Mouse (Mus musculus) lung, postnatal 25 days (tissue): ENCODE results near the gene 2200002J24Rik.
A peak's percentile ranks its signal among the peaks of the same experiment; 100 is the strongest.

Experiments
- DNase-seq: peaks from one replicate; pipeline ENCODE4 v3.0.0; 2022; ENCODE audit warnings: low spot score

The 2200002J24Rik gene

DNA sequence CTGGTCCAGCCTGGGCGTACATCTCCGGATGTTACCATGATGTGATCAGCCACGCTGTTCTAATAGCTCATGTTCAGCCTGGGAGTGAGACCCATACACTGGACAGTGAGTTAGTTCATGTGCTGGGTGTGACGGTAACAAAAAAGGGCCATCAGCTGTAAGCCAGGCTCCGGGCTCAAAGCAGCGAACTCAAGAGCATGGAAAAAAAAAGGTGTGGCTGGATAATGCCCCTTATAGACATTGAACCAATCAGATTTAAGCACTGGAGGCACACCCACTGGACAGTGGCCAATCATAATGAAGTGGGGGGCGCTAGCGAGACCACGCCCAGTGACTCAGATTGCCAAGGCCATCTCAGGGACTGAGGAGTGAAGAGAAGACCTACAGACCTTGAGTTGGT, at the start of gene 2200002J24Rik:
TSS of gene 2200002J24Rik (plus strand) at position 338 of the 400 bp plus-strand sequence.
- no peak for DNase-seq

DNA sequence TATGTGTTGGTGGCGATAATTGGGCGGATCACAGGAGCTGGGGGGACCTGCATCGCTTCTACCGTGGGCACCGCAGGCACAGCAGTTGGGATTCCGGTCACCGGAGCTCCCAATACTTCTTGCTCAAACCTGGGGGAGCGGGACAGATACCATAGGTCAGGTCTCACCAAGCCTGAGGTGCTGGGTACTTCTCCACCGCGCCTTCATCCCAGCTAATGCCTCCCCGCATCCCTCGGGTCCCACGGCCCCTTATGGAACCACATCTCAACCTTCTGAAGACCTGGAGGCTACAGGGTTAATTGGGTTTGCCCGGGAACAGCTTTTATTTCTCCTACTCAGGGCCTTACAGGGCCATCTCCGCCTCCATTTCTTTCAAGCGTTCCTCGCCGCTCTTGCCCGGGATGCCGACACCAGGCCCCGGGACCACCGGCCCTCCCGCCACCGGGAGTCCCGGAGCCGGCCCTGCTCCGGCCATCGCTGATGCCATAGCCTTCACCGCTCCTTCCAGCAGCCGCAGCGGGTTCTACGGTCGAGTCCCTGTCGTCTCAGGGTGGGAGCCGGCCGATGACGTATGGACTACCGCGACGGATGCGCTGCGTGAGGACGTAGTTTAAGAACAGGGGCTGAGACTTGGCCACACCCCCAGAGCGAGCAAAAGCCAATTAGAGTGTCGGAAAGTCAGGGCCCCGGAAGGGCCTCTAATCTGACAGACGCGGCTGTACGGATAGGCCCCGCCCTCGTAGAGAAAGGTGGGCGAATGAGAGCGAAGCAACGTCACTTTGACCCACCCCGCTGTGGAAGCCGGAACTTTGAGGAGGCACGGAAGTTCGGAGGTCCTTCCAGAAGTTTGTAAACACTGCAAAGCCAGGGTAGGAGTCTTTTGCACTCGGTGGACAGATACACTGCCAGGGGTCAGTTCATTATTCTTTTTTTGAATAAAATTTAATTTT, 48.9 kb upstream of the 2200002J24Rik start, which contains the start of gene Rbm42:
TSS of gene Rbm42 (minus strand) at position 727 of the 950 bp plus-strand sequence.
- DNase-seq, result peak; percentile 100

DNA sequence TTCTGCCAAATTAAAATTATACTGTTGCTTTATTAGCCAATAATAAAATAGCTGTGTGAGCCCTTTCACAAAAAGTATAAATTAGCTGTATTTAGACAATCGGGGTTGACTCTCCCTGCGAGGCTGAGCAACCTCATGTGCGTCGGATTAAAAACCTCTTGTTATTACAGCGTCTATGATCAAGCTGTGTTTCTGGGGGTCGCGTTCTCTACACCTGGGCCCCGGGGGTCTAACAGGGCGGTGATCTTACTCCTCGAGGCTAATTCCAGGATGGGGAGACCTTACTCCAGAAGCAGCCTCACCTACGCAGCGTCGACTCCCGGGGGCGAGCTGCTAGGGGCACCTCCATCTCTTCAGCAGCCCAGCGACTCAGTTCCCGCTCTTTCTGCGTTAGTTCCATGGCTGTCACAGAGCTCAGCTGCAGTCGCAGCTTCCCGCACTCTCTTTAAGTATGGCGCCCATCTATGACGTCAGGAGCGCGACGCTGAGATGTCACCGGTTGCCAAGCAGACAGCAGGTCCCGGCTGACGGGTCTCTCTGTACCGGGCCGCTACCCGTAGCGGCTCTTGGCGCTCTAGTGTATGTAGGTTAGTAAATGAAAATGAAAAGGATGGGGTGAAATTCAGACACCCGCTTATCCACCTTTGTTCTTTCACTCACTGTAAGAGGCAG, 34.1 kb upstream of the 2200002J24Rik start, which contains the start of gene Haus5:
TSS of gene Haus5 (minus strand) at position 466 of the 672 bp plus-strand sequence.
- peak; percentile 92 for DNase-seq

DNA sequence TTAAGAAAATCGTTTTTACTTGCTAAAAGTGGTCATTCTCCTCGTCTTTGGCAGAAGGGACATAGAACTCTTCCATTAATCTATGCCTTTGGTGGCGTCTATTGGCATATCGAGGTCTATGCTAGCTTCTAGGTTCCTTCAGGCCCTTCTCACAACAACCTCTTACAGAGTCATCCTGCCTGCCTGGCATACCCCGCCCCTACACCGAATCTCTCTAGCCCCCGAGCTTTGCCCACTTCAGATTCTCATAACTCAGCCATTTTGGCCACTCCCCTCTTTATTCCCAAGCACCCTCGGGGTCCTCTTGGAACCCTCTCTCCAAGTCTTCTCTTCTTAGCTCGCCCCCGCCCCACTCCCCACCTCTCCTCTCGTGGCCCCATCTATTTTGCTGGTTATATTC, 33.4 kb upstream of the 2200002J24Rik start:
- no peak for DNase-seq

DNA sequence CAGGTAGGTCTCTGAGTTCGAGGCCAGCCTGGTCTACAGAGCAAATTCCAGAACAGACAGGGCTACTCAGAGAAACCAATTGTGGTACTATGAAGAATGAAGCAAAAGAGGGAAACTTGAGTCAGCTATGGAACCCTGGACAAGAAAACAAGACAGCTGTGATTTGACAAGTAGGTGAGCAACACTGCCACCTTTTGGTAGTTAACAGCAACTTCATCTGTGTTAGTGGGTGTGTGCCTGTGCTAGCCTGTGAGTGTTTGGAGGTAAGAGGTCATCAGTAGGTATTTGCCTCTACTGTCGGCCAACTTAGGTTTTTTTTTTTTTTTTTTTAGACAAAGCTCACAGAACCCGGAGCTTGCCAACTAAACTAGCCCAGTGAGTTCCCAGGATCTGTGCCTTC, 29.5 kb upstream of the 2200002J24Rik start:
- DNase-seq, result peak; percentile 24

DNA sequence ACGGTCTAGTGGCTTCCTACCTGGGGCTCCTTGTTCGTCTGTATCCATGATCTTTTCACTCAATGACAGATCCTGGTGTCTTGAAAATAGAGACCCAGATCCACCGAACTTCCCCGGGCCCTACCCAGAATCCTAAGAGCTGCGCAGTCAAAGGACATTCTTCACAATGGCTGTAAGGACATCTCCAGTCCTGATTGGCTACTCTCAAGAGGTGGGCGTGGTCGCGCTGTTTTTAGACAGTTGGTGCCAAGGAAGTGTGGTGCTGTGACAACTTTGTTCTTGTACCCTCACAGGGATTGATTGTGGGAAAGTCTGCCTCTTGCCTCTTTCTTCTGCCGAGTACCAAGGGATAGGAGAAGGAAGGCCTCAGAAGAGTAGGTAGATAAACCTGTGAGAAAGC, 27.2 kb upstream of the 2200002J24Rik start, which contains the start of gene Pmis2:
TSS of gene Pmis2 (minus strand) at position 126 of the 400 bp plus-strand sequence.
- no peak for DNase-seq

DNA sequence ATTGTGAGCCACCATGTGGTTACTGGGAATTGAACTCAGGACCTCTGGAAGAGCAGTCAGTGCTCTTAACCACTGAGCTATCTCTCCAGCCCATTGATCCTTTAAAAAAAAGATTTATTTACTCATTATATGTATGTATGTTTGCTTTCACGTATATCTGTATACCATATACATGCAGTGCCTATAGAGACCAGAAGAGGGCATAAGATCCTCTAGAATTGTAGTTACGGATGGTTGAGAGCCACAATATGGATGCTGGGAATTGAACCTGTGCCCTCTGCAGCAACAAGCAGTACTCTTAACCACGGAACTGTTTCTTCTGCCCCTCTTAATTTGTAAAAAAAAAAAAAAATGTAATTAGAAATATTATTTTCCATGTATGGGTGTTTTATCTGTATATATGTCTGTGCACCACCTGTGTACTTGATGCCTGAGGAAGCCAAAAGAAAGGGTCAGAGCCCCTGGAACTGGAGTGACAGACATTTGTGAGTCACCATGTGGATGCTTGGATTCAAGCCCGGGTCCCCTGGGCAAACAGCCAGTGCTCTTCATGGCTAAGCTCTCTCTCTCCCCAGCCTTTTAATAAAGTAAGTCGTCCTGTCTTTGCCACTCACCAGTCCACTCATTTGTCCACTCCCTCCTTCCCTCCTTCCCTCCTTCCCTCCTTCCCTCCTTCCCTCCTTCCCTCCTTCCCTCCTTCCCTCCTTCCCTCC, 20.3 kb upstream of the 2200002J24Rik start:
- no peak for DNase-seq

DNA sequence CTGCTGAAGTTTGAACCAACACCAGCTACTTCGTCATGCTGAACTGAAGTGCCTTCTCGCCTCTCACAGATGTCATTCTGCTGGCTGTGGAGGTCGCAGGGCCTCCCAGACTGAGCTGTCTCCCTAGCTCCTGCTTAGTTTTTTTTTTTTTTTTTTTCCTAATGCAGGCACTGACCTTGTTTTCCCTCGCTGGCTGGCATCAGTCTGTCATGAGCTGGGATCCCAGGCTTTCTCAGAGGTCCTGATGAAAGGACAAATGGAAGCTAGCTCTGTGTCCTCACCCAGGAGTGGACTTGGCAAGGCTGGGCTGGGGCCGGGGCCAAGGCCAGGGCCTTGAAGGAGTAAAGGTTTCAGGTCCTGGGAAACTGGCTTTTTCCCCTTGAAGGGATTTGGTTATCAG, 16.8 kb upstream of the 2200002J24Rik start:
- no peak for DNase-seq

DNA sequence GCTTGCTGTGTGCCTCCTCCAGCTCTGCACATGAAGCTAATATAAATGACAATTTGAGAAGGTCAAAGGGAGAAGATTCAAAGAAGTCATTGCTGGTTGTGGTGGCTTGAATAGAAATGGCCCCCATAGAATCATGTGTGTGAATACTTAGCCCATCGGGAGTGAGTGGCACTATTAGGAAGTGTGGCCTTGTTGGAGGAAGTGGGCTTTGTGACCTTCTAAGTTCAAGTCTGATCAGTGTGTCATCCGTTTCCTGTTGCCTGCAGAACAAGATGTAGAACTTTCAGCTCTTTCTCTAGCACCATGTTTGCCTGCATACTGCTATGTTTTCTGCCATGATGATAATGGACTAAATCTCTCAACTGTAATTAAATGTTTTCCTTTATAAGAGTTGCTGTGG, 15.3 kb upstream of the 2200002J24Rik start:
- no peak for DNase-seq

DNA sequence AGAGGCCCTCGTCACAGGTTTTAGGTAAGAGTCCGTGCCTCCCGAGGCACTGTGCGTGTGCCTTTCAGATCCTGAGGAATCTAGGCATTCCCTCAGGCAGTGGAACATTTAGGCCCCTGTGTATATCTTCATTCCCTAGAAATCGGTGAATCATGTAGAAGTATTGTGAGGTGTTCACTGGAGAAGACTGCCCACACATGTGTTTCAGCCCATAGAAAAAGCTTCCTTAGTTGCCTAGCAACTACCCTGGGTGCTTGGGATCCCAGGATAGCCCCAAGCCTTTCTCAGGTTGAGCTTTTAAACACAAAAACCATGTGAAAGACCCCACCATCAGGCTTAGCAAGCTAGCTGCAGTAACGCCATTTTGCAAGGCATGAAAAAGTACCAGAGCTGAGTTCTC, 10.4 kb upstream of the 2200002J24Rik start:
- no peak for DNase-seq

DNA sequence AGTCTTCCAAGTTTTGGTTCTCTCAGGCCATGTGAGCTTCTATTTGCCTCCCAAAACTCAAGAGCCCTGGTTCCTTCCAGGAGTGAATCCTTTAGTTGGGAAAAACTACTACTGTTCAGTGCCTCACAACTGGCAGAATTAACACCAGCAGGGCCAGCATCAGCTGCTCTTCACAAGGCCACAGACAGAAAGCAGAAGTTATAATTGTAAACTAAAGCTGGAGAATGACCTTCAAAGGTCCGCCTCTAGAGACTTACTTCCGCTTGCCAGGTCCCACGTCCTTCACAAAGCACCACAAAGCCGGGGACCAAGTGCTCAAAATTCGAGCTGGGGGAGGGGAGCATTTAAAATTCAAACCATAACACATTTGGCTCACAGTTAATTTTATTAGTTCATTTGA, 625 bp upstream of the 2200002J24Rik start:
- peak; percentile 21 for DNase-seq

DNA sequence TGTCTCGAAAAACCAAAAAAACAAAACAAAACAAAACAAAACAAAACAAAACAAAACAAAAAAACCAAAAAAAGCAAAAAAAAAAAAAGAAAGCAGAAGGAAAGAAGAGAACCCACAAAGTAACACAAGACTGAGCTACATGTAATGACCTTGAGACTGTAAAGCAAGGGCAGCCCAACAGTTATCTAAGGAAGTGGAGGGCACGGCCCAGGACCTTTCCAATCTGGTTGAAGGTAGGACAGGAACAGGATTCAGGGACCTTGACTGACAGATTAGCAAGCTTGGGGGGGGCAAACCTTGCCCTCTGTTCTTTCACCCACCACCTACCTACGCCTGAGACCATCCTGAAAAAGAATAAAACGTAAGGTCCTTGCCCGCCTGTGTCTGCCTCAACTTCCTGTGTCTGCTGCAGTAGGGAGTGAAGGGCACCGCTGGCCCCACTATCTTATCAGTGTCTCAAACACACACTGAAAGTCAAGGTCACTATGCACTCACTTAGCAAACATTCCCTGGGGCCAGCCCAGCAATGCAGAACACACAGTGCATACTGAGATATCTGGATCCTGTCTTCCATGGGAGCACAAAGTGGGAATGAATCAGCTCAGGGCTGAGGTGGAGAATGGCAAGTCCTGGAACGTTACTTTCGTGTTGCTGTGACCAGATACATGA, 7.6 kb downstream of the 2200002J24Rik start:
- DNase-seq, result no peak

DNA sequence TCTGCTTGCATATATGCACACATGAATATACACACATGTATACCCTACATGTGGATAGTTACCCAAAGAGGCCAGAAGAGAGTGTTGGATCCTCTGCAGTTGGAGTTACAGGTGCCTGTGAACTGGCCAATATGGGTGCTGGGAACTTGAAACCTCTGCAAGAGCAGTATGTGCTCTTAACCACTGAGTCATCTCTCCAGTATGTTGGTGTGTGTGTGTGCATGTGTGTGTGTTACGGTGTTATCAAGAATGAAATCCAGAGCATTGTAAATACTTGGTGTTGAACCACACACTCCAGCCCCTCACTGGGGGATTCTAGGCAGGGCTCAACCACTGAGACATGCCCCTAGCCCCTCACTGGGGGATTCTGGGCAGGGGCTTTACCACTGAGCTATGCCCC, 8.7 kb downstream of the 2200002J24Rik start:
- DNase-seq, result no peak

DNA sequence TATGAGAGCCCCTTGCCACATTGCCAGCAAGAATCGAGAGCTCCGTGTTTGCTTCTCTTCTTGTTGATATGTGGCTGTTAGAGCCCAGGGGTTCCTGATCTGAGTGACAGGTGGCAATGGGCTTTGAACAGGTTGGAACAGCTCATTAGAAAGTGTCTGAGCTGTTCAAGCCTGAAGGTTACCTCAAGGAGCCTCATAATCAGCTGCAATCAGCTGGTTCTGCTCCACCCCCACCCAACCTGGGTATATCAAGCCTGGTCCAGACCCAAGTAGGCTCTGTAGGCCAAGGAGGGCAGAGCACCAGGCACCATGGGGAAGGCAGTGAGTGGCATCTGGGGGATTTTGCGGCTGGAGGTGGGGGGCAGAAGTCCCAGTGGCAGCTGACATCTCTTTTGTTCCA, 13.2 kb downstream of the 2200002J24Rik start, which contains the start of gene Atp4a:
TSS of gene Atp4a (plus strand) at position 268 of the 400 bp plus-strand sequence.
- DNase-seq, result no peak

DNA sequence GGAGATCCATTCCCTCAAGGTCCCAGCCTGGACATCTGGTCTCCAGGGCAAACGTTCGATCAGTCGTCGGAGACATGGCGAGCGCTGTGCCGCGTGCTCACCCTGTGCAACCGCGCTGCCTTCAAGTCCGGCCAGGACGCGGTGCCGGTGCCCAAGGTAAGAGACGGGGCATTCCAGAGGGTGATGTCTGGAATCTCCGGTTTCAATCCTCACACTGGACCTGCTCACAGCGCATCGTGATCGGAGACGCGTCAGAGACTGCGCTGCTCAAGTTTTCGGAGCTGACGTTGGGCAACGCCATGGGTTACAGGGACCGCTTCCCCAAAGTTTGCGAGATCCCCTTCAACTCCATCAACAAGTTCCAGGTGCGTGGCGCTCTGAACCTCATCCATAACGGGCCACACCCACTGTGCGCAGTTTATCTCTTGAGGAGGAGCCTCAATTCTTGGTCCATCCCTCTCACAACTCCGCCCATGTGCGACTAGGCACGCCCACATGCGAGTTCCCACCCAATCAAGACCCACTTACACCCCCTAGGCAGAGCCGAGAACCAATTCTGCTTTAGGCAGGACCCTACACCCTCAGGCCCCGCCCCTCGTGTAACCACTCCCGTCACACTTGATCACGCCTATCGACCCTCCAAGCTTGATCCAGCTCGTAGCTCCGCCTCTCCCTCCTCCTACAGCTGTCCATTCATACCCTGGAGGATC, 18.4 kb downstream of the 2200002J24Rik start:
- DNase-seq, result peak; percentile 60

DNA sequence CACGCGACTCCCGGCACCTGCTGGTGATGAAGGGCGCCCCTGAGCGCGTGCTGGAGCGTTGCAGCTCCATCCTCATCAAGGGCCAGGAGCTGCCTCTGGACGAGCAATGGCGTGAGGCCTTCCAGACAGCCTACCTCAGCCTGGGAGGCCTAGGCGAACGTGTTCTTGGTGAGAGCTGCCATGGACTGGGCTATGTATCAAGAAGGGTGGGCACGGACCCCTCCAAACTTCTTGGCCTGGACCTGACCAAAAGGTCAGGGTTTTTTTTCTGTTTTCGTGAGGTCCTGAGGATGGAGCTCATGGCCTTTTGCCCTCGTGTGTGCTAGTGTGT, 19.0 kb downstream of the 2200002J24Rik start:
- no peak for DNase-seq

DNA sequence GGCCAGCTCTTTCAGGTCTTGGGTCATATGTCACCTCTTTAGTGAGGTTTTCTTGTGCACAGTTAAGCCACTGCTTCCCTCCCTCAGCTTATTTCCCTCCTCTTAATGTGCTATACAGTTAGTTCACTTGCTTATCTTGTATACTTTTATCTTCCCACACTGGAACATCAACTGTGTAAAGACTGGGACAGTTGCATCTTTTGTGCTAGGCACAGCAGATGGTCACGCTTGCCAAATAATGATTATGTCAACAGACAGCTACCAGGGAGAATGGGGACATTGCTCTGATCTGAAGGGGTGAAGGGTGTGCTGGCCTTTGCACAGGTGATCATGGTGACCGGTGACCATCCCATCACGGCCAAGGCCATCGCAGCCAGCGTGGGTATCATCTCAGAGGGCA, 20.9 kb downstream of the 2200002J24Rik start:
- DNase-seq, result no peak

DNA sequence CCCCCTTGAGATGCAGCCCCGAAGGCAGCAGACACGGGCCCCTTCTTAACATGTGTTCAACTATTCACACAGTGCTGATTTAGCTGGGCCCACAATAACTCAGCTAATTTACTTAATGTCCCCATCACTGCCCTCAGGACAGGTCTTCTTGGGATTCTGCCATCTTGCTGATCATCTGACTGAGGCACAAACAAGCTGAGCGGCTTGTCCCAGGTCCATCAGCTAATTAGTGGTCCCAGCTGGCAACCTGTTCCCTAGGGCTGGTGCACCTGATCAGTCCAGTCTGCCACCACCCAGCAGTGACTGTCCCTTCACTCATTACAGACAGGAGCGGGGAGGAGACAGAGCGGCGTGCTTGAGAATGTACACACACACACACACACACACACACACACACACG, 22.6 kb downstream of the 2200002J24Rik start:
- DNase-seq, result no peak

DNA sequence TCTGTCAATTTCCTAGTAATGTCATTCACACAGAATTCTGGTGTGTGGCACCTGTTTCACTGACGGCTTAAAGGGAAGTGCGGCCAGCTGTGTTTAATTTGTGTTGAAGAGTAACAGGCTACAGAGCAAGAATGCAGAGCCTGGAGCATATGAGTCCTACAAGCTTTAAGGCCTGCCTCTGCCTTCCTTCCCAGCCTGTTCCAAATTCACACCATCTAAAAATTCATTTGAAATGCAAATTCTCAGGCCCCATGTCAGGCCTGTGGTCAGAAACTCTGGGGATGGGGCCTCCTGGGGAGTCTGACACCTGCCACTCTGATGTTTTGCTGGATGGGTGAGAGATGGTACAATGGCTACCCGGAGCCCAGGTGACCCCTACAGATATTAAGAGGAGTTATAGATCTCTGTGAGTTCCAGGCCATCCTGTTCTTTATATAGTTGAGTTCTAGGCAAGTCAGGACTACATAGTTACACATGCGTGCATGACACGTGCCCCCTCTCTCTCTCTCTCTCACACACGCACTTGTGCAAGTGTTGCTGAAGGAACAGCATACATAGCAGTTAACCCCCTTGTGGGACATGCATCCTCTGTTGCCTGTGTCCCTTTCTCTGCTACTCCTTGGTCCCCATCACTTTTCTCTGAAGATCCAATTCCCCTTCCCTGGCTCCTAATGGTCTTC, 24.7 kb downstream of the 2200002J24Rik start:
- no peak for DNase-seq

DNA sequence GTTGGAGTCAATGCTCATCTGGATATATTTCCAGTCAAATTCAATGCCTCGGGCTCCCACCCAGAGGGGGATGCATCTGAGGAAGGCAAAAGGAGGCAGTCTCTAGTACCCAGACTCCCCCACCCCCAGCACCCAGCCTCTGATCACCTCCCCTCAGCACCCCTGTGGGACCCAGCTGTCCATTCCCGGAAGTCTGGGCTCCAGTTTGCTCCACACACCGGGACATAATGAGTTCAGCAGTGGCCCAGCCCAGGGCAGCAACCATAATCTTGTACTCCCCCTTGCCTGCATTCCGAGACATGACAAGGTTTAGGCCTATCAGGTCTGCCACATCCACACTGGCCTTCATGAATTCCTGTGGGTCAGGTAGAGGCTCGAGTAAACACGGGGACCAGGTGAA, 29.5 kb downstream of the 2200002J24Rik start:
- DNase-seq, result no peak
